Comparison of ENCODE assay signal across 1 mouse cellular context in the genomic region with DNA sequence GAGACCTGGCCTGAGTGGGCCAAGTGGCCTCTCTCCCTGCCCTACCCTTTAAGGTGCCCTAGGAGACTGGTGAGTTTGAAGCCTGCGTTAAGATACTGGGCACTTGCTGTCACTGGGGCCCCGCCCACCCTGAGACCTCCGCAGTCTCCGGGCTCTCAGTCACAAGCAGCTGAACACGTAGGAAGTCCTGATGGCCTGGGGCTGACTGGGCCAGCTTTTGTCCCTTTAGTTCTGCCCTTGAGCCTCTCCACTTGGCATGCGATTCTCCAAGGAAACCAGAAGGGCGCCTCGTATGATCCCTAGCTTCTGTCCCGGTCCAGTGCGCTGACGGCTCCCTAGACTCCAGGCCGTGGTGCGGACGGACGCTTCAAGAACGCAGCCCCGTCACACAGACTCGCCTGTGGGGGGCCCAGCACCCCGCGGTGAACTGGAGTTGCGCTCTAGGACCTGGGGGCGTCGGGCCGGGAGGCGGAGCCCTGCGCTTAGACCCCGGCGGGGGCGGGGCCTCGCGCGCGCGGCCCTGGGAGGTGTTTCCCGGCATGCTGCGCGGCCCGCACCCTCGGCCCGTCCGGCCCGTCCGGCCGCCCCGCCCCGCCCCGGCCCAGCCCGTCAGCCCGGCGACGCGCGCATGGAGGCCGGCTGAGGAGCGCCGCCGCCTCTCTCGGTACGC.
TF ChIP-seq lines count a peak whose summit lies in the region.

No protein-coding gene starts in this region.

TF ChIP-seq in MEL, 35 proteins besides CTCF, POLR2A, EP300 and RAD21:
- TF ChIP-seq ETS1 (IDR thresholded peaks at IDR 0.05; ENCODE audit: low read depth, low read length) (no peak), HCFC1 (IDR thresholded peaks at IDR 0.05; ENCODE audit: low read depth, low read length) (peak; percentile 82), TBP (IDR thresholded peaks at IDR 0.05; ENCODE audit: low read depth, low read length) (0 out of 2 replicates have a peak, but pooled peaks have one; percentile 3), ELF1 (IDR thresholded peaks at IDR 0.05; ENCODE audit: low read depth, low read length) (peak; percentile 39; the same call in 1 of the 2 replicates), ZKSCAN1 (IDR thresholded peaks at IDR 0.05; ENCODE audit: low read depth, low read length) (no peak), TCF12 (IDR thresholded peaks at IDR 0.05; ENCODE audit: low read depth, low read length) (peak; percentile 38; the same call in 1 of the 2 replicates), NELFE (IDR thresholded peaks at IDR 0.05; ENCODE audit: low read depth, low read length) (peak; percentile 56), POLR2AphosphoS5 (IDR thresholded peaks at IDR 0.05; ENCODE audit: borderline replicate concordance, low read depth, low read length) (no peak), ZC3H11A (IDR thresholded peaks at IDR 0.05; ENCODE audit: low read depth, low read length) (no peak), ZMIZ1 (IDR thresholded peaks at IDR 0.05; ENCODE audit: low read depth, low read length) (no peak), BHLHE40 (IDR thresholded peaks at IDR 0.05; ENCODE audit: borderline replicate concordance, low read depth, low read length) (no peak), MAZ (IDR thresholded peaks at IDR 0.05; ENCODE audit: low read depth, low read length) (peak; percentile 79; the same call in 1 of the 2 replicates), E2F4 (IDR thresholded peaks at IDR 0.05; ENCODE audit: borderline replicate concordance, low read depth, low read length) (no peak), SIN3A (IDR thresholded peaks at IDR 0.05; ENCODE audit: low read length) (peak; percentile 87), GABPA (IDR thresholded peaks at IDR 0.05; ENCODE audit: low read depth, low read length) (no peak), GATA1 (IDR thresholded peaks at IDR 0.05; ENCODE audit: low read depth, low read length) (no peak), USF1 (IDR thresholded peaks at IDR 0.05; ENCODE audit: low read depth, low read length) (no peak), POLR2AphosphoS2 (IDR thresholded peaks at IDR 0.05; ENCODE audit: low read length) (no peak), ZNF384 (IDR thresholded peaks at IDR 0.05; ENCODE audit: low read depth, low read length) (no peak), SMC3 (IDR thresholded peaks at IDR 0.05; ENCODE audit: low read depth, low read length) (no peak), USF2 (IDR thresholded peaks at IDR 0.05; ENCODE audit: borderline replicate concordance in 1 of 2, insufficient read depth in 1 of 2, low read depth in 1 of 2, low read length in 2 of 2) (no peak), MXI1 (IDR thresholded peaks at IDR 0.05; ENCODE audit: low read depth, low read length) (peak; percentile 71)
